Mouse (Mus musculus): ENCODE data around the gene Inka2. TPM values are rescaled to one million over a fixed set of nuclear protein-coding genes. Genes with fewer than 3 reads are reported as not detected.
"Not testable (repeated sequence)": the region's sequence is repeated elsewhere in the genome, so short reads cannot be mapped to it uniquely, and the experiment has no call there.

Inka2 gene
- polyA plus RNA-seq, 1 experiment from 2014 or later = 0.74 TPM

- peak overlapping the region; percentile 49 for H3K9ac ChIP-seq (ENCODE audit: low read length)
- no peak overlapping the region for H3K4me3 ChIP-seq (ENCODE audit: low read depth, low read length)
- DNase-seq (ENCODE audit: low spot score) (peak; percentile 48), ATAC-seq (peak; percentile 58)
- H3K4me2 ChIP-seq (ENCODE audit: low read length) = peak overlapping the region; percentile 30
- H3K4me1 ChIP-seq (ENCODE audit: control insufficient read depth, insufficient read depth, low read length) = peaks cover 12% of the 10 kb centered on the region
- 20% methylated on average over 20 of the region's 20 CpGs for WGBS
- H3K36me3 ChIP-seq (ENCODE audit: control insufficient read depth, insufficient read depth, low read length) = no peaks in the 10 kb centered on the region
- H3K9me3 ChIP-seq (replicated peaks; ENCODE audit: control insufficient read depth, low read length) = no peaks in the 10 kb centered on the region
- H3K27me3 ChIP-seq (replicated peaks; ENCODE audit: control insufficient read depth, insufficient read depth, low read length) = no peaks in the 10 kb centered on the region
- peak overlapping the region; percentile 44; the same call in 1 of the 2 replicates for H3K27ac ChIP-seq (ENCODE audit: low read depth, low read length)
Observed at GRCm38 (mm10) chr3:105695476-105696386, 8.7 kb upstream of the Inka2 start.

- ATAC-seq (peak; percentile 47), DNase-seq (ENCODE audit: low spot score) (peak; percentile 37)
- peaks cover 12% of the 10 kb centered on the region for H3K4me1 ChIP-seq (ENCODE audit: control insufficient read depth, insufficient read depth, low read length)
- peak overlapping the region; percentile 44; the same call in 1 of the 2 replicates for H3K27ac ChIP-seq (ENCODE audit: low read depth, low read length)
- 49% methylated on average over 17 of the region's 17 CpGs for WGBS
- no peaks in the 10 kb centered on the region for H3K9me3 ChIP-seq (replicated peaks; ENCODE audit: control insufficient read depth, low read length)
- no peak overlapping the region for H3K9ac ChIP-seq (ENCODE audit: low read length)
- peak overlapping the region; percentile 30 for H3K4me2 ChIP-seq (ENCODE audit: low read length)
- no peaks in the 10 kb centered on the region for H3K36me3 ChIP-seq (ENCODE audit: control insufficient read depth, insufficient read depth, low read length)
- H3K27me3 ChIP-seq (replicated peaks; ENCODE audit: control insufficient read depth, insufficient read depth, low read length) = no peaks in the 10 kb centered on the region
- H3K4me3 ChIP-seq (ENCODE audit: low read depth, low read length) = no peak overlapping the region
Observed at GRCm38 (mm10) chr3:105696387-105697147, 7.8 kb upstream of the Inka2 start.

DNA sequence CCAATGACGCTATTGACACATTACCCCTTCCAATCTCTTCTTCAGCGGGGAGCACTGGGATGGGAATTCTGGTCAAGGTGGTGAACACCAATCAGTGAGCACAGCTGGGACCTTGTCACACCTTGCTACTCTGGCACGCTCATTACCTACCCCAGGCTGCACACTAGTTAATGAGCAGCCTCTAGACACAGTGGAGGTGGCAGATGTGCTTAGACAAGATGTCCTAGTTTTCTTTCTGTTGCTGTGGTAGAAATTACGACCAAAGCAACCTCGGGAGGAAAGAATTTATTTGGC lies 7.3 kb upstream of the Inka2 start:
- Histone ChIP-seq H3K4me3 (ENCODE audit: low read depth, low read length) (no peak overlapping the region), H3K4me2 (ENCODE audit: low read length) (no peak overlapping the region), H3K9me3 (replicated peaks; ENCODE audit: control insufficient read depth, low read length) (no peaks in the 10 kb centered on the region), H3K4me1 (ENCODE audit: control insufficient read depth, insufficient read depth, low read length) (peaks cover 12% of the 10 kb centered on the region), H3K9ac (ENCODE audit: low read length) (no peak overlapping the region), H3K36me3 (ENCODE audit: control insufficient read depth, insufficient read depth, low read length) (no peaks in the 10 kb centered on the region), H3K27ac (ENCODE audit: low read depth, low read length) (no peak overlapping the region), H3K27me3 (replicated peaks; ENCODE audit: control insufficient read depth, insufficient read depth, low read length) (no peaks in the 10 kb centered on the region)
- DNase-seq (ENCODE audit: low spot score) (no peak), ATAC-seq (no peak)
- 64% methylated on average over 5 of the region's 5 CpGs for WGBS

GRCm38 (mm10) chr3:105698311-105698710 lies 6.1 kb upstream of the Inka2 start:
- DNase-seq (ENCODE audit: low spot score) (no peak), ATAC-seq (no peak)
- peaks cover 12% of the 10 kb centered on the region for H3K4me1 ChIP-seq (ENCODE audit: control insufficient read depth, insufficient read depth, low read length)
- H3K9me3 ChIP-seq (replicated peaks; ENCODE audit: control insufficient read depth, low read length) = no peaks in the 10 kb centered on the region
- no peaks in the 10 kb centered on the region for H3K27me3 ChIP-seq (replicated peaks; ENCODE audit: control insufficient read depth, insufficient read depth, low read length)
- no peak overlapping the region for H3K9ac ChIP-seq (ENCODE audit: low read length)
- no peak overlapping the region for H3K27ac ChIP-seq (ENCODE audit: low read depth, low read length)
- H3K4me3 ChIP-seq (ENCODE audit: low read depth, low read length) = no peak overlapping the region
- no peaks in the 10 kb centered on the region for H3K36me3 ChIP-seq (ENCODE audit: control insufficient read depth, insufficient read depth, low read length)
- no peak overlapping the region for H3K4me2 ChIP-seq (ENCODE audit: low read length)
- WGBS = 89% methylated on average over 1 of the region's 1 CpGs

- Histone ChIP-seq H3K4me2 (ENCODE audit: low read length) (no peak overlapping the region), H3K4me1 (ENCODE audit: control insufficient read depth, insufficient read depth, low read length) (peaks cover 16% of the 10 kb centered on the region), H3K27me3 (replicated peaks; ENCODE audit: control insufficient read depth, insufficient read depth, low read length) (no peaks in the 10 kb centered on the region), H3K36me3 (ENCODE audit: control insufficient read depth, insufficient read depth, low read length) (no peaks in the 10 kb centered on the region), H3K9ac (ENCODE audit: low read length) (no peak overlapping the region), H3K9me3 (replicated peaks; ENCODE audit: control insufficient read depth, low read length) (no peaks in the 10 kb centered on the region), H3K27ac (ENCODE audit: low read depth, low read length) (no peak overlapping the region), H3K4me3 (ENCODE audit: low read depth, low read length) (no peak overlapping the region)
- DNase-seq (ENCODE audit: low spot score) (no peak), ATAC-seq (no peak)
- 66% methylated on average over 3 of the region's 3 CpGs for WGBS
Observed at GRCm38 (mm10) chr3:105699241-105699933, 5.0 kb upstream of the Inka2 start.

DNA sequence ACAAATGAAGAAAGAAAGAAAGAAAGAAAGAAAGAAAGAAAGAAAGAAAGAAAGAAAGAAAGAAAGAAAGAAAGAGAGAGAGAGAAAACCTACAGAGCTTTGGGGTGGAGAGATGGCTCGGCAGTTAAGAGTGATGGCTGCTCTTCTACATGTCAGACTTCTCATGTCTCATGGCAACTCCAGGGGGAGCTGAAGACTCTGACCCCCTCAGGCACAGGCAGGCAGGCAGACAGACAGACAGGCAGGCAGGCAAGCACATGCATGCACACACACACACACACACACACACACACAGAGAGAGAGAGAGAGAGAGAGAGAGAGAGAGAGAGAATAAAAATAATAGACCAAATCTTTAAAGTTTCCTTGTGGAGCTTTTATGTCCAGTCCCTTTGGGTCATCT lies 3.6 kb upstream of the Inka2 start:
- not testable (repeated sequence) for H3K4me2 ChIP-seq (ENCODE audit: low read length); H3K36me3 ChIP-seq (ENCODE audit: control insufficient read depth, insufficient read depth, low read length); H3K4me3 ChIP-seq (ENCODE audit: low read depth, low read length); DNase-seq (ENCODE audit: low spot score); H3K9ac ChIP-seq (ENCODE audit: low read length); H3K9me3 ChIP-seq (replicated peaks; ENCODE audit: control insufficient read depth, low read length); H3K27me3 ChIP-seq (replicated peaks; ENCODE audit: control insufficient read depth, insufficient read depth, low read length); H3K27ac ChIP-seq (ENCODE audit: low read depth, low read length); ATAC-seq
- H3K4me1 ChIP-seq (ENCODE audit: control insufficient read depth, insufficient read depth, low read length) = peaks cover 20% of the 10 kb centered on the region
- WGBS = 42% methylated on average over 1 of the region's 1 CpGs

DNA sequence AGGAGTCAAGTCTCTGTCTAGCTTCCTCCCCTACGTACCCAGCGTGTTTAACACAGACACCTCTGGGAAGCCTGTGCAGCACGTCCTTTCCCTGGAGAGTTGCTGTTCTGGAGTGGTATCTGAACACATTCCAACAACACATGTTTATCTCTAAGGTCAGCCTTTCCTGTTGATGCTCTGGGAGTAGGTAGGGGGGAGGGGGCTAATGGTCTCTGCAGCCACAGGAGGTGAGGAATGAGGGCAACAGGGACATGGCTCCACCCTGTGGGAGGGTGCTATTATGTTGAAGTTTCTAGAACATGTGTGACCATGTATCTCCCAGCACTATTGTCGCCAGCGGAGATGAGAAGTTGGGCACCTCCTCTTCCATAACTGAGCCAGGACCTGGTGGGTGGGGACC lies 3.0 kb upstream of the Inka2 start:
- DNase-seq (ENCODE audit: low spot score) = no peak
- Histone ChIP-seq H3K4me1 (ENCODE audit: control insufficient read depth, insufficient read depth, low read length) (peaks cover 18% of the 10 kb centered on the region), H3K27me3 (replicated peaks; ENCODE audit: control insufficient read depth, insufficient read depth, low read length) (no peaks in the 10 kb centered on the region), H3K36me3 (ENCODE audit: control insufficient read depth, insufficient read depth, low read length) (no peaks in the 10 kb centered on the region), H3K9ac (ENCODE audit: low read length) (no peak overlapping the region), H3K27ac (ENCODE audit: low read depth, low read length) (no peak overlapping the region), H3K4me2 (ENCODE audit: low read length) (no peak overlapping the region), H3K4me3 (ENCODE audit: low read depth, low read length) (no peak overlapping the region), H3K9me3 (replicated peaks; ENCODE audit: control insufficient read depth, low read length) (no peaks in the 10 kb centered on the region)
- 74% methylated on average over 5 of the region's 5 CpGs for WGBS
- no peak for ATAC-seq

- Histone ChIP-seq H3K4me2 (ENCODE audit: low read length) (no peak overlapping the region), H3K27me3 (replicated peaks; ENCODE audit: control insufficient read depth, insufficient read depth, low read length) (no peaks in the 10 kb centered on the region), H3K9ac (ENCODE audit: low read length) (no peak overlapping the region), H3K9me3 (replicated peaks; ENCODE audit: control insufficient read depth, low read length) (no peaks in the 10 kb centered on the region), H3K4me1 (ENCODE audit: control insufficient read depth, insufficient read depth, low read length) (peaks cover 18% of the 10 kb centered on the region; the same call in 1 of the 2 replicates), H3K36me3 (ENCODE audit: control insufficient read depth, insufficient read depth, low read length) (no peaks in the 10 kb centered on the region), H3K27ac (ENCODE audit: low read depth, low read length) (no peak overlapping the region), H3K4me3 (ENCODE audit: low read depth, low read length) (no peak overlapping the region)
- WGBS = 48% methylated on average over 6 of the region's 6 CpGs
- no peak for ATAC-seq
- no peak for DNase-seq (ENCODE audit: low spot score)
Observed at GRCm38 (mm10) chr3:105703571-105703970, 828 bp upstream of the Inka2 start.
